Mouse (Mus musculus) frontal cortex, adult (tissue): ENCODE data around the gene Gpatch2l.

Experiments used
- ATAC-seq: cut with Nextera tagmentation; 2 replicates; pipeline ENCODE4 v1.9.2; 2017; ENCODE audit warnings: mild to moderate bottlenecking, moderate library complexity, mixed read lengths; ENCODE audit not compliant: low TSS enrichment

Gpatch2l gene

GRCm38 (mm10) chr12:86276895-86277294 is 35.2 kb downstream of the Gpatch2l start:
- 0 out of 2 replicates have a peak, but pooled peaks have one; percentile 34 for ATAC-seq

- ATAC-seq: no peak
Observed at GRCm38 (mm10) chr12:86280000-86280399, 38.3 kb downstream of the Gpatch2l start.

- ATAC-seq: no peak
Observed at GRCm38 (mm10) chr12:86285704-86286103, 44.0 kb downstream of the Gpatch2l start.

GRCm38 (mm10) chr12:86297450-86297849 is 55.8 kb downstream of the Gpatch2l start:
- ATAC-seq: no peak

GRCm38 (mm10) chr12:86302973-86303372 is 61.3 kb downstream of the Gpatch2l start:
- no peak for ATAC-seq

- no peak for ATAC-seq
Observed at GRCm38 (mm10) chr12:86305045-86305444, 63.4 kb downstream of the Gpatch2l start.

GRCm38 (mm10) chr12:86305635-86306243 is 64.1 kb downstream of the Gpatch2l start:
- ATAC-seq: no peak

- ATAC-seq: no peak
Observed at GRCm38 (mm10) chr12:86309474-86309873, 67.8 kb downstream of the Gpatch2l start.

GRCm38 (mm10) chr12:86309902-86310301 is 68.2 kb downstream of the Gpatch2l start:
- ATAC-seq: no peak

GRCm38 (mm10) chr12:86320629-86321028 is 79.0 kb downstream of the Gpatch2l start:
- no peak for ATAC-seq

GRCm38 (mm10) chr12:86324297-86324696 is 82.6 kb downstream of the Gpatch2l start:
- ATAC-seq: no peak

GRCm38 (mm10) chr12:86329813-86330212 is 88.2 kb downstream of the Gpatch2l start:
- no peak for ATAC-seq

- ATAC-seq: no peak; the same call in 1 of the 2 replicates
Observed at GRCm38 (mm10) chr12:86330684-86331083, 89.0 kb downstream of the Gpatch2l start.

GRCm38 (mm10) chr12:86331248-86331647 is 89.6 kb downstream of the Gpatch2l start:
- ATAC-seq: no peak

- no peak for ATAC-seq
Observed at GRCm38 (mm10) chr12:86336209-86336608, 94.6 kb downstream of the Gpatch2l start.

GRCm38 (mm10) chr12:86336887-86337286 is 95.2 kb downstream of the Gpatch2l start:
- no peak for ATAC-seq
